Mouse (Mus musculus) left cerebral cortex, adult 8-10 months (tissue): Measurements from ENCODE around the gene Tmem120b. TPM values are rescaled to one million over a fixed set of nuclear protein-coding genes. Genes with fewer than 3 reads are reported as not detected.
A peak's percentile ranks its signal among the peaks of the same experiment; 100 is the strongest.
"Not testable (repeated sequence)": the region's sequence is repeated elsewhere in the genome, so short reads cannot be mapped to it uniquely, and the experiment has no call there.

Source experiments
- DNase-seq, 2 experiments: peaks; one replicate each; pipeline ENCODE4 v3.0.0; 2022; ENCODE audit warnings: low spot score in 2 of 2
- total RNA-seq, 4 experiments: library from RNA; stranded (reverse); gene quantifications; 2 replicates each; pipeline ENCODE4 v1.2.4; 2022

The Tmem120b gene
- total RNA-seq, 4 experiments from 2014 or later = 13.8 to 16.4 (median 16.0) TPM

- no peak for DNase-seq
These were observed 16.5 kb upstream of the Tmem120b start for GRCm38 (mm10) chr5:123051736-123052135.

- peak; percentile 91 to 99 for DNase-seq
These were observed 10.6 kb upstream of the Tmem120b start for GRCm38 (mm10) chr5:123057366-123058250.

GRCm38 (mm10) chr5:123058251-123059102 lies 9.7 kb upstream of the Tmem120b start:
- DNase-seq = no peak

GRCm38 (mm10) chr5:123059757-123060520 lies 8.3 kb upstream of the Tmem120b start:
- no peak for DNase-seq

- no peak for DNase-seq
These were observed 7.4 kb upstream of the Tmem120b start for GRCm38 (mm10) chr5:123060706-123061401.

GRCm38 (mm10) chr5:123061402-123061749 lies 6.8 kb upstream of the Tmem120b start:
- not testable (repeated sequence) for DNase-seq

- no peak for DNase-seq
These were observed 5.1 kb upstream of the Tmem120b start for GRCm38 (mm10) chr5:123063141-123063540.

GRCm38 (mm10) chr5:123064207-123064606 lies 4.0 kb upstream of the Tmem120b start:
- DNase-seq = peak in 1 of 2 experiments; percentile 25

- DNase-seq = no peak
These were observed 720 bp upstream of the Tmem120b start for GRCm38 (mm10) chr5:123067395-123067995.

GRCm38 (mm10) chr5:123068714-123069113 lies 499 bp downstream of the Tmem120b start:
- no peak for DNase-seq

- peak; percentile 73 to 90 for DNase-seq
These were observed 7.6 kb downstream of the Tmem120b start for GRCm38 (mm10) chr5:123075576-123076418.

- peak in 1 of 2 experiments; percentile 15 for DNase-seq
These were observed 8.4 kb downstream of the Tmem120b start for GRCm38 (mm10) chr5:123076419-123077281.

- no peak for DNase-seq
These were observed 11.4 kb downstream of the Tmem120b start for GRCm38 (mm10) chr5:123079568-123079967.

GRCm38 (mm10) chr5:123080041-123080440 lies 11.8 kb downstream of the Tmem120b start:
- no peak for DNase-seq

- no peak for DNase-seq
These were observed 12.3 kb downstream of the Tmem120b start for GRCm38 (mm10) chr5:123080510-123080909.

GRCm38 (mm10) chr5:123083340-123084050 lies 15.3 kb downstream of the Tmem120b start:
- no peak for DNase-seq

- no peak for DNase-seq
These were observed 18.3 kb downstream of the Tmem120b start for GRCm38 (mm10) chr5:123086501-123086900.

- DNase-seq = no peak
These were observed 20.6 kb downstream of the Tmem120b start for GRCm38 (mm10) chr5:123088784-123089183.
